Mouse (Mus musculus) monocyte, adult 5-6 weeks (primary cell): ENCODE measurements around the gene Hes5. TPM values are rescaled to one million over a fixed set of nuclear protein-coding genes. Genes with fewer than 3 reads are reported as not detected.

Source experiments
- ATAC-seq: fragments of 153-309, 156-312 bp; replicated peaks from 2 replicates; pipeline ENCODE4 v1.8.0; 2017; ENCODE audit warnings: mild to moderate bottlenecking; ENCODE audit not compliant: low TSS enrichment, insufficient number of reproducible peaks, severe bottlenecking, poor library complexity, low FRiP score
- total RNA-seq: library from RNA; stranded (forward); fragments of 200-1000, 200-491, 200-594 nt; gene quantifications from 3 replicates; pipeline ENCODE4 v1.2.3, GENCODE M21; 2017

Hes5 gene
- total RNA-seq, 1 experiment from 2014 or later = not detected

DNA sequence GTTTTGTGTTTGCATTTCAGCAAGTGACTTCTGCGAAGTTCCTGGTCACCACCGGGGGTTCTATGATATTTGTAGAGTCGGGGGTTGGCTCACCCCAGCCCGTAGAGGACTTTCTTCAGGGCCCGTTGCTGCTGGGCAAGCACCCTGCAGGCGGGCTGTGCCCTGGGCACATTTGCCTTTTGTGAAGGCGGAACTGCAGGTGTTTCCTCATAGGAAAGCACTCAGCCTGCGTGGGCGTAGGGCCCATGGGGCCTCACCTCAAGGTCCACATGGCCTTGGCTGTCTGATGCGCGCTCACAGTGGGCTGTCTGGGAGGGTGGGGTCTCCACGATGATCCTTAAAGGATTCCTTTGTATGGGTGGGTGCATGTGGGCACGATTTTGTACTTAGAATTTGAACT is 1.2 kb downstream of the Hes5 start:
- ATAC-seq = 0 out of 2 replicates have a peak, but pooled peaks have one; percentile 22

DNA sequence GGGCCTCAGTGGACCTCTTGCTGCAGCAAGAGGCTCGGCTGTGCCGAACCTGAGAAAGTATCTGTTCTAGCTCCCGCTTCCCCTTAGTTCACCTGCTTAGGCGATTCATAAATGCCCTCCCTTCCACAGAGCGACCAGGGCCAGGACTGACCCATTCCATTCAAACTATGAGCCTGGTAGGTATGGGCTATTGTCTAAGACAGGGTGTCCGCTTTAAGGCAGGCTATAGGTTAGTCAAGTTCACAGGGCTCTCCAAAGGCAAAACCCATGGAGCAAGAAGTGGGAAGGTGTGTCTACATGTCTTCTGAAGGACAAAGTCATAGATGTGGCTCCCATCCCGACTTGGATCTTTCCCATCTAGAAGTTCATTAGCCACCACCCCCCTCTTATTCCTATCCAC is 2.0 kb downstream of the Hes5 start:
- ATAC-seq = no peak

DNA sequence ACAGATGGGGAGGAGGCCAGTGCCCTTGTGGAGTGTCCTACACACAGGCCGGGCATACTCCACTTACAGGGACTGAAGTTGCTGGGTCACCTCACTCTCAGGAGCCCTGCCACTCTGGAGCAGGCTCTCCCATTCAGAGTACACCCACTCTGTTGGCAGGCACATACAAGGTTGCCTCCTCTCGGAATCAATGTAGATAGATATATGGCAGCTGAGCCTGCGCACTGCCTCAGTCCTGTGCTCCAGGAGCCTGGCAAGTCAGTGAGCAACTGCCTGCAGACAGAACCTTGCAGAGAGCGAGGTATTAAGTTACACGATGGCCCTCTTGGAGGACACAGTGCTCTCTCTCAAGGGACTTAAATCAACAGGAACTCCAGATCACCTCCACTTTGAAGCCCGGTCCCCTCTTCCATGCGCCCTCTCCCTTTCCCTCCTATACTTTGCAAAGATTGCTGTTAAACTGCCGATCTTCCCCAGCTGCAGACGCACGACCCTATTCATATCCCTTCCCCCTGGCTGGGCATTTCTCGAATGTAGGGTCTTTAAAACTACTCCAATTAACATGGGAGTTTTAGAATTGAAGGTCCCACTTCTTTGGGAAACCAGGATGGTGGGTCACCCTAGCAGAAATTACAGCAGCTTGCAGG is 2.6 kb downstream of the Hes5 start:
- no peak for ATAC-seq

DNA sequence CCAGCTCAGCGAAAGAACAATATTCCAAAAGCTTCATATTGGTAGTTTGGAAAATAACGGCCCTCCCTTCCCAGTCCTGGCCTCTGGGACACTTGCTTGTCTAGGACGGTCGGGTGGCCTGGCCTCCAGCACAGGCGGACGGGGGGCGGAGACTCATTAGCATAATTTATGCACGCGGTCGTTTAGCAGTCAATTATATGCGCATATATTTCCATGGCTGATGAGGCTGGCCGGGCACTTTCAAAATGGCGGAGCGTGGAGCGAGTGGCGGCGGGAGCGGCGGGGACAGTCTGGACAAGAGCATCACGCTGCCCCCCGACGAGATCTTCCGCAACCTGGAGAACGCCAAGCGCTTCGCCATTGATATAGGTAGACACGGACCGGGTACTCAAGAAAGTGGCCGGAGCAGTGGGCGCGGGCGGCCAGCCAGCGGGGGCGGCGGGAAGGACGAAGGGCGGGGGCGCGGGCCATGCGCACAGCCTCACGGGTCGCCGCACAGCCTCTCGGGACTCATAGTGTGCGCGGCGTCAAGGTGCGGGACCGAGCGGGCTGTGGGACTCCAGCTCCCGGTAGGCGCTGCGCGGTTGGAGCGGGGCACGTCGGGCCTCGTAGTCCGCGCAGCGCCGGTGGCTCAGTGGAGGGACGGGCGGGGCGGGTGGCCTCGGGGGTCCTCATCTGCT is 3.3 kb downstream of the Hes5 start, which contains the start of gene Pank4:
Pank4 (plus strand) TSS at position 223 of the 680 bp plus-strand sequence.
- peak; percentile 78 for ATAC-seq

DNA sequence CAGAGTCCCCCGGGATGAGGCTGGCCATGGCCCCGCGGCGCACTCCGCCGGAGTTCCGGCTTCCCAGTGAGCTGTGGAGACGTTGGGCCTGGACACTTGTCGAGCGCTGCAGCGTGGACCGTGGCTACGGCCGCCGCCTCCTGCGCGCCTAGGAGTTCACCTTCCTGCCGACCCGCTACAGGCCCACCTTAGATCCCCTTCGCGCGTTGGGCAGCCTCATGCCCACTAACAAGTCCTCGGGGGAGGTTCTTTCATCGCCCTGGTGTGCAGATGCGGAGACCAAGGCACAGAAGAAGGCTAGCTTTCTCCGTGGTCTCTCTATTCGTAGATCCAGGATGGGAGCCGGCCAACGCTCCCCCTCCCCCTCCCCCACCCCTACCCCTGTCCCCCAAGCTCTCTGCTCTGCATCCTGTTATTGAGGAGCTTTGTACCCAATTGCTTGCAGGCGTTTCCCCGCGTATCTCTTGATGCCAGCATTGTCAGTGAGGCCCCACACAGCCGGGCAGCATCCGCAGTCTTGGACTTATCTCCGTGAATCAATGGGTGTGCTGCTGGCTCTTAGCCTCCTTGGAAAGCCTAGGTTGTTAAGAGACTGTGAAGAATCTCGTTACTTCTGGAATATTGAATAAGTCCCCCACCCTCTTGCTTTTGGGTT is 4.0 kb downstream of the Hes5 start:
- ATAC-seq = no peak

DNA sequence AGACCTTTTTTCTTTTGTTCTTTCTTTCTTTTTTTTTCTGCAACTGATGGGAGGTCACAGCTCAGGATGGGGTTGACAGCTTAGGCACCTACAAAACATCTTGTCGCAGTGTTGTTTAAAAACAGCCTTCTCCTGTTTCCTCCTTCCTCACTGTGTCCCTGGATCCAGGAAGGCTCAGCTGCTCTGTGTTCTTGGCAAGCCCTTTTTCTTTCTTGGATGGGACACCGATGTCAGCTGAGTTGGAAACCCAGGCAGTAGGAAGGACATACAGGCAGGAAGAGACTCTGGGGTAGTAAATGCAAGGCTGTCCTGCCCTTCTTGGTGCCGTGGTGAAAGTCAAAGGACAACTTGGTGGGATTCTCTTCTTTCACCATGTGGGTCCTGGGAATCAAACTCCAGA is 5.1 kb downstream of the Hes5 start:
- ATAC-seq = no peak

DNA sequence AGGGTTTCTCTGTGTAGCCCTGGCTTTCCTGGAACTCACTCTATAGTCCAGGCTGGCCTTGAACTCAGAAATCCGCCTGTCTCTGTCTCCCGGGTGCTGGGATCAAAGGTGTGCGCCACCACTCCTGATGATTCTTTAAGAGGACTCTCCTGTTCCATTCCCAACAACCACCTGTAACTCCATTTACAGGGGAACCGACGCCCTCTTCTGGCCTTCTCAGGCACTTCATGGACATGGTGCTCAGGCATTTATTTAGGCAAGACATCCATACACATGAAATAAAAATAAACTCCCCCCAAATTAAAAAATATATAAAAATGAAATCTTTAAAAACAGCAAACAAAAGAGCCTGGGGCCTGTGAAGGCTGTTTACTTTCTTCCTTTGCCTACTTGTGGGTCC is 6.5 kb downstream of the Hes5 start:
- ATAC-seq = no peak

DNA sequence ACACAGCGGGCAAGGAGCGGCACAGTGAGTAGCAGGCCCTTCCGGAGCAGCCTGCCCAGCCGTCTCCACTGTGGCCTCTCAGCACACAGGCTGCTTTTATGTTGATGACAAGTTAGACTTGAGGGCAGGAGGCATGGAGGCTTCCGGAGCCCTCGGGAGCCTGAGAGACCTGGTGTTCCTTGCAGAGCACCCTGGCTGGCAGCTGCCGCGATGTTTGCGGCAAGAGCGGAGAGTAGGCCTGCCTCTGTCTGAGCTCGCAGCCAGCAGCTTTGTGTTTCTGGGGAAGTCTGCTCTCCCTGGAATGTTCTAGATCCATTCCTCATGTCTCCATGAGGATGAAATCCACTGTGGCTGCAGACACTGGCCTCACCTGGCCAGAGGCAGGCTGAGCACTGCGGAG is 11.8 kb downstream of the Hes5 start:
- ATAC-seq = no peak

DNA sequence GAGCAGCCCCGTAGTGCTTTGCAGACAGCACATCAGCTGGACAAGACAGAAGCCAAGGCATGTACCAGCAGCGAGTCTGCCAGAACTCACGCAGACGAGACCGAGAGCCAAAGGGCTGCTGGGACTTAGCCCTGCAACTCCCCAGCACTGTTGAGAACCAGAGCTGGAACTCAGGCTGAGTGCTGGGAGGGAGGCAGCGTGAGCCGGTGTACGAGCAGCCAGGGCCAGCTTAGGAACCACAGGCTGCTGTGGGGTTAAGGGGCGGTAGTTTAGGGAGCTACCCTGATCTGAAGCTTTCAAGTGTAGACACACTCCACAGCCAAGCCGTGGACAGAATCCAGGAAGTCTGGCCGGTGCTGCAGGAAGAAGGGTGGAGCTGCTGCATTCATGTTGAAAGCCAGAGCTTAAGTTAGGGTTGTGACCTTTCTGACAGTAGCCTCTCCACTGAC is 13.5 kb downstream of the Hes5 start:
- ATAC-seq = no peak

DNA sequence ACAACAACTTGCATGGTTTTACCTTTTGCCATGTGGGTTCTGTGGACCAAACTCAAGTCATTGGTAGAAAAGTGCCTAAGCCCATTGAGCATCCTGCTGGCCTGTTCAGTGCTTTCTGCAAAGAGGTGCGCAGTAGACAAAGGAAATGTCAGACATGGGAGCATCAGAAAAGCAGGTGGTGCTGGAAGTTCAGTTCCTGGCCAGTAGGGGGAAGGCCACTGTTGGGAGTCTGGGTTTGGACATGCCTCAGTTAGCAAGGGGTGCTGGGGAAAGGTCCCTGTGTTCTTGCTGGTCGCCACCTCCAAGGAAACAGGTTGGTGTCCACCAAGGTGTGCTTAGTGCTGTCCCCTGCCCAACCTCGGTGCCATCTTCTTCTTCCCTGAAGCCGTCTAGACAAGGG is 19.4 kb downstream of the Hes5 start:
- no peak for ATAC-seq

DNA sequence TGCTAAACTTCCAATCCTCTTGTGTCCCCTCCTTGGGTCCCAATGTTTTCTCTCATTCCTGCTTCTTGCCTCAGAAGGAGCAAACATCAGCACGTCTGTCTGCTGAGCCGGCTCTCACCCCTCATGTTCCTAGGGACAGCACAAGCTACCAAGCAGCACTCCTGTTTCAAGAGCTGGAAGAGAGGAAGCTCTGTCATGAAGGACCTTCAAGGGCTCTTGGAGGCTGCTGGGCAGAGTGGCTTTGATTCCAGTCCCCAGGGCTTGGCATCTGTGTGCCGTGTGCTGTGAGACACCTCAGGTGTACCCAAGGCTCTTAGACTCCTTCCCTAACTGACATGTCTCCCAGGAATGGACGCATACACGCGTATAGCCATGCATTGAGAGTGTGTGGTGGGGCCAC is 20.4 kb downstream of the Hes5 start:
- no peak for ATAC-seq

DNA sequence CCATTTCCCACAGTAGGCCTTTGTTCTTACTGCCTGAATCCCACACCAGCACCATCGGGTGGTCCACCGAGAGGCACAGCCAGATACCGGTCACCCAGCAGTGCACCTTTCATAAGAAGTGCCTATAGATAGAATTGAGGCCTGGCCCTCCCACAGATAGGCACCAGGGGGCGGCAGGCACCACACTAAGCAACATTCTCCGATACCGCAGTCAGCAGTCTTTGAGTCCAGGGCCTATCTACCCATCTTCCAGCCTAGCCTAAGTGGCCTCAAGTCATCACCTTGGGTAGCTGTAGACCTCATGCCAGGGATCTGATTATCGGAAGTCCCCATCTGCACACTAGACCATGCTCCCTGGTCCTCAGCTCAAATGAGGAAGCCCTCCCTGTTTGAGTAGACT is 20.8 kb downstream of the Hes5 start:
- ATAC-seq = no peak

DNA sequence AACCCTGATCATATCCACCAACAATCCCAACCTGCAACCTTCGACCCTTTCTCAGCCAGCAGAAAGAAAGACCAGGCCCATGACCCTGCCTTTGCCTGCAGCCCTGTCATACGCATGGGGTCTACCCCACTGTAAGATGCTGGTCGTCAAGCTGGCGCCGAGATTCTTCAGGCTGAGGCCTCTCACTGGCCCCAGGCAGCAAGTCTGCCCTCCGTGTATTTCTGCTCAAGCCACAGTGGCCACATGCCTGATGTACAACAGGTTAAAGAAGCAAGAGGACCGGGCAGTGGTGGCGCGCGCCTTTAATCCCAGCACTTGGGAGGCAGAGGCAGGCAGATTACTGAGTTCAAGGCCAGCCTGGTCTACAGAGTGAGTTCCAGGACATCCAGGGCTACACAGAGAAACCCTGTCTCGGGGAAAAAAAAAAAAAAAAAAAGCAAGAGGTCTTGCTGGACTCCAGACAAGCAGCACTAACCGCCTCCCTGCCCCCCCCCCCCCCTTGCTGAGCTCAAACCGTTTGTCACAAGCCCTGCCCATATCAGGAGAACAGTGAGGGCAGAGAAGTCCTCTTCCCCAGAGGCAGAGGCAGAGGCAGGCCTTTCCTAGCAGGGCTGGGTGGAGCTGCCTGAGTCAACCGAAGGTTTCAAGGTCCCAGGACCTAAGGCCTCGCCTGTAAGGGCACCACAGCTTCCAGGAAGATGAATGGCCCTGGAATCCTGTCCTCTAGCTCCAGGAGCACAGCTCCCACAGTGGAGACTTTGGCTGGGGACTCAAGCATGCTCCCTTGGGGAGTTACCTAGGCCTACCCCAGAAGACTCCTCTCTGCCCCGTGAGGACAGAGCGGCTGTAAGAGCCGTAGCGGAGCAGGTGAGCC is 21.8 kb downstream of the Hes5 start:
- no peak for ATAC-seq

DNA sequence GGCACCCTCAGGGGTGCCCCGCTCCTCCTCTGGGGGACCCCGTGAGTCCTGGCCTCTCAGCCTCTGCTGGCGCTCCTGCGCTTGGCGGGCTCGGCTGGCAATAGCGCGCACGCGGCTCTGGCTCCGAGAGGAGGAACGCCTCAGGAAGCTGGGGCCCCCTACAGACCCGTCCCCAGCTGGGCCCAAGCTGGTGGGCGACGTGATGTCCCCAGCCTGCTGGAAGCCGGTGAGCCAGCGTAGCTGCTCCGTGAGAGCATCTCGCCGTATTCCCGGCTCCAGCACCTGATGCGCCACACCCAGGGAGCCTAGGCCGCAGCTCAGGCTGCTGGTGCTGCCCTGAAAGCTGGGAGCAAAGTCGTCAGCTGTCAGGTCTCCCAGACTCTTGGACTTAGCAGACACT is 23.0 kb downstream of the Hes5 start:
- no peak for ATAC-seq

DNA sequence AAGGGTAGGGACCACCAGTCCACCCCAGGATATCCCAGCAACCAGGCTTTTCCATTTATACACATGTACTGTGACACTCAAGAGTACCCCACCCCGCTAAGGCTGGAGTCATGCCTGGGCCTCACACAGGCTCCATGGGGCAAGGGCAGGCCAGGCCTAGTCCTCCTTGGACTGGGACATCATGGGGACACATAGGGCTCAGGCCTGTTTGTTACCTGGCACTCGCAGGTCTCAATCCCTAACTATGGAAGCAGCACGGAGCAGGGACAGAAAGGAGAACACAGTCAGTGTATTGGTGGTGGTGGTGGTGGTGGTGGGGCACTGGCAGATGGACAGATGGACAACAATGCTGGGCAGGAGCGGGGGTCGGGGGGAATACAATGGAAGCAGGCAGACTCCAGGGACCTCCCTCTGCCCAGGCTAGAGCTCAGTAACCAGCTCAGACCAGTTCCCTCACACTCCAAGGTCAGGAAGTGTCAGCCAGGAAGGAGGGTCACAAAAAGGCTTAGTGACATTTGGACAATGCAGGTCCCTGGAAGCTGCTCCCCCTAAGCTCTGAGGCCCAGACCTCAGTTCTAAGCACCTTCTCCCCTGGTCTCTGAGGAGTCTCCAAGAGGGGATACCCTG is 24.5 kb downstream of the Hes5 start:
- ATAC-seq = no peak

DNA sequence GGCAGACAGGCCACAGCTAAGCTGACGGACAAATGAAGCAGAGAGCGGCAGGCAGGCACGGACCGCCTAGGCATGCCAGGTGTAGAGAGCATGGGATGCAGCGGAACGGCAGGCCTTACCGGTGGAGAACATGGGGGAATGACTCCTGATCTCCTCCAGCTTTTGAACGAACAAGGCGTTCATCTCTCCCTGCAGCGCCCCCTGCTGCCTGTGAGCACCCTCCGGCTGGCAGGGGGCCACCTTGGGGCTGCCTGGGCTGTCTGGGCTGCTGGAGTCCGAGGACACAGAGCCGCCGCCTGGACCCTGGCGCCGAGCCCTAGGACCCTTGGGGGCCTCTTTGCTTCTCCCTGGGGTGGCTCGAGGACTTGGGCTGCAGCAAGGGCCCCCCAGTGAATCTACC is 25.4 kb downstream of the Hes5 start:
- no peak; the same call in 1 of the 2 replicates for ATAC-seq

DNA sequence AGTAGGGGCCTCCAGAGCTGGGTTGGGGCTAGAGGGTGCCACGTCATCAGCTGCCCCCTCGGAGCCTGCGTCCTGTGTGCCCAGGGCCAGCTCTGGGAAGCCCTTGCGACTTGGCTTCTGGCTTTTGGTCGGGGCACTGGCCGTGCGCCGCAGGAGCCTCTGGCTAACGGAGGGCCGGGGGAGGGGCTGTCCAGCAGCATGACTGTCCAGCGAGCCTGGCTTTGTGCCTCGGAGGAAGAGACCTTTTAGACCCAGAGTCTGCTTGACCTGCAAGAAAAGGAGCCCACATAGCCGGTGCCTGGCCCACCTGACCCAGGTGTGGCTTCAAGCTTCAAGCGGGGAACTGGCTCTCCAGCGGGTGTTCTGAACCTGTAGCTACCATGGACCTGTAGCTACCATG is 26.0 kb downstream of the Hes5 start:
- no peak for ATAC-seq

DNA sequence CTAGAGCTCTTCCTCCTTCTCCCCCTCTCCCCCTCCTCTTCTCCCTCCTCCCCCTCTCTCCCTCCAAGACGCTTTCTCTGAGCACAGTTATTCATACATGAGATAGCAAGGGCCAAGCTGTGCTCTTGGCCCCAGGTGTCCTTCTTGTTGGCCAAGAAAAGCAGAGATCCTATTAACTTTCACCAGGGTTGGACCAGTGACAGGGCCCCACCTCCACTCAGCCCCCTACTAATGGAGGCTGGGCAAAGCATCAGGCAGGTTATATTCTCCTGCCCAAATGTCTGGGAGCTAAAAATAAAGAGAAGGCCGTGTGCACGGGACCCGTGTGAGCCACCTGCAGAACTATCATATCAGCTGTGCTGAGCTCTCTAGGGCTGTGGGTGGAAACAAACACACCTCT is 34.2 kb downstream of the Hes5 start:
- ATAC-seq = no peak
